Mouse (Mus musculus) retina, postnatal 7 days (tissue): ENCODE measurements around the gene Rpl18a.
"Not testable (repeated sequence)": the region's sequence is repeated elsewhere in the genome, so short reads cannot be mapped to it uniquely, and the experiment has no call there.

ENCODE experiments used
- DNase-seq: peaks from one replicate; pipeline ENCODE4 v3.0.0-alpha.2; 2012; ENCODE audit warnings: low read depth, low spot score

The Rpl18a gene

DNA sequence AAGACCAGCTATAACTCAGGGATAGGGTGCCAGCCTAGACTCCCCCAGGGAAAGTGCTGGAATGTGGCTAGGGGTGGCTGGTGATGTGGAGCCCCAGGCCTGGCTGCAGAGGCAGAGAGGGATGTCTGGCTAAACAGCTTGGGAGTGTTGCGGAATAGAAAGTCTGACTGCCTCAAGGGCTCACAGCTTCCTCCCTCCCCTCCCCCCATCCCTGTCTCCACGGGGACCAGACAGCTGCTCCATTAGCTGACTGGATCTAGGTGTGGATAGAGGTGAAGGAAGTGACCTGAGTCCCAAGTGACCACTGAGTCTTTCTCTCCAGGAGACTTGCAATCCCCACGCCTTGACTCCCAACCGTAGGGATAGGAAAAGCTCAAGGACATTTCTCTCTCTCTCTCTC, 5.9 kb upstream of the Rpl18a start:
- no peak for DNase-seq

DNA sequence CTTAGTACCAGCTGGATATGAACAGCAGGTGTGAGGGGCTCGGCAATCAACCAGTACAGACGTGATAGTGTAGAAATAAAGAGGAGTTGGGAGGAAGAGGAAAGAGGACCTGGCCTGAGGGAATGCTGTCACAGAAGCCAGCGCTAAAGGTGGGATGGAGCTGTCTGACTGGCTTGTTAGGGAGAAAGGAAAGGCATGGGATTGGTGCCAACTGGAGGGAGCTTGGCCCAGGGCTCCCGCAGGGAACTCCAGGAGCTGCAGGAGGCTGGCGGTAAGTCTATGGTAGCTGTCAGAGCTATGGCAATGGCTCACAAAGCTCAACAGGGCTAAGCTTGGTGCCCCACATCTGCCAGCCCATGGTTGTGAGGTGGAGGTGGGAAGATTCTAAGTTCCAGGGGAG, 5.0 kb upstream of the Rpl18a start:
- DNase-seq: no peak

DNA sequence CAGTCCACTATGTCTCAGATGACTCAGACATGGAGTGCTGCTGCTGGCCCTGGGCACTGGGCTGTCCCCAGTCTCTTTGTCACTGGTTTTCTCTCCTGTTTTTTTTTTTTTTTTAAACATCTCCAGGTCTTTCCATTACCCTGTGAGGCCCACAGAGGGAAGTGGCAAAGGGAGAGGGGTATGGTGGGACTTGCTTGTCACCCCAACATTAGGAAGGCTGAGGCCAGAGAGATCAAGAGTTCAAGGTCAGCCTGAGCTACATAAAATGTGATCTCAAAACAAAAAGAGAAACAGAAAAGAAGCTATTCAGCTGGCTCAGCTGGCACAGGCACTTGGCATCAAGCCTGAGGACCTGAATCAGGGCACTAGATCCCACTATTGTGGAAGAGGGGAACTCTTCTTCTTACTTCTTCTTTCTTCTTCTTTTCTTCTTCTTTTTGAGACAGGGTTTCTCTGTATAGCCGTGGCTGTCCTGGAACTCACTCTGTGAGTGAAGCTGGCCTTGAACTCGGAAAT, 3.7 kb upstream of the Rpl18a start:
- no peak for DNase-seq

DNA sequence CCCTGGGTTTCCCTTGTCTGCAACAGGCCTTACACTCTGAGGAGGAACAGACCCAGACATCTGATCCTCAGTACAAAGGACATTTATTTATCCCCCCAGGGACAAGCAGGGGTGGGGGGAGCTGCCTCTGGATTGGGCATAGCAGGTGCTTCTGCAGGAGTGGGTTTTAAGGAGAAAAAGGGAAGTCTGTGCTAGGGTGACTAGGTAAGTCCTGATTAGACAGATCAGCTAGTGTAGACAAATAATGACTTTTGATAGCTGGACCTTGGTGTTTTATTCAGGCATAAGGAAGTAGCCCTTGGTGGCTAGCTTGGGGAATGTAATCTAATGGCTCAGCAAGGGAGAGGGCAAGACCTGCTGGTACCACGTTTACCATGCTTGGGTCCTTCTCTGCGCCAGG, 2.0 kb upstream of the Rpl18a start:
- no peak for DNase-seq

DNA sequence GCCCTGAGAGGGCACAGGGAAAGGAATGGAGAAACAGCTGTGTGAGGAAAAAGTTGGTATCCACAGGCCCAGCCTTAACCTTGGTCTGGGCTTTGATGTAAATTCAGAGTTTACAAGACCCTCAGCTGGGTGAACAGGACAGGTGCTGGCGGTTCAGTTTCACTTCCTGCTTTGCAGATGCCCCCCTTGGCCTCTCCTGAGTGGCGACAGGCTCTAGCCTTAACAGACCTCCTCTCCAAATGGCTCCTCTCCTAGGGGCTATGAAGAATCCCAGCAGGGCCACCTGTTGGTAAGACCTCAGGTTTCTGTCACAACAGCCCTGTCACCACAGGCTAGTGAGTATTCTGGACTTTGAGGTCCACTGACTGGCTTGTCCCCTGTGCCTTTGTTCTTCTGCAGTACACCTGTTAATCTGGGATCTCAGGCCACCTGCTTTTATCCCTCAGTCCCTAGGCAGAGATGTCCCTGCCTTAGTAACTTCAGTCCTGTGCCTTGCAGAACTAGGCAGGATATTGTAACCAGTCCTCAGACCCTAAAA, 1.5 kb upstream of the Rpl18a start:
- DNase-seq: no peak

DNA sequence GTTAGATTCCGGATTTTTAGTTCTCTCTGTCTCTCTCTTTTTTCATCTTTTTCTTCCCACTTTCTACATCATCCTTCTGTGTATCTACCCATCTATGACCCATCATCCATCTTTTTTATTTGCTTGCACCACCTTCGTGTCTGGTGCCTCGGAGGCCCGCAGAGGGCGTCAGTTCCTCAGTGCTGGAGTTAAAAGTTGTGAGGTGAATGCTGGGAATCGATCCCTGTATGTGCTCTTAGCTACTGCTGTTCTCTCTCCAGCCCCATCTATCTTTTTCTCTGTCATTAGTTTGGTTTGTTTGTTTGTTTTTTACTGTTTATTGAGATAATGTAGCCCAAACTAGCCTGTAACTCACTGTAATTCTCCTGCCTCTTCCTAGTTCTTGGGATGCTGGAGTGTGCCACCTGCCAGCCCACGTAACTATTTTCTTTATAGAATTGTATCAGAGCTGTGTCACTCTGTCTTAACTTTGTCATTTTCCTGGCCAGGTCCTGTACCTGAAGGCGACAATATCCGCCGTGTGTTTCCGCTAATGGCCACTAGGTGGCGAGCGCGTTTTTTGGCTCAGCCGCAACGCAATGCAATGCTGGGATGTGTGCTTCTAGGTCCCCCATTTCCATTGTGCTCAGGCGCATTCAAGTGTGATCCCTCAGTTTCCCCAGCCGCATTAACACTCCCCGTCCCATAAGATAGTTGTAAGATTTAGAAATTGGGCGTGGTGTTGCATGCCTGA, 635 bp upstream of the Rpl18a start:
- peak; percentile 66 for DNase-seq

DNA sequence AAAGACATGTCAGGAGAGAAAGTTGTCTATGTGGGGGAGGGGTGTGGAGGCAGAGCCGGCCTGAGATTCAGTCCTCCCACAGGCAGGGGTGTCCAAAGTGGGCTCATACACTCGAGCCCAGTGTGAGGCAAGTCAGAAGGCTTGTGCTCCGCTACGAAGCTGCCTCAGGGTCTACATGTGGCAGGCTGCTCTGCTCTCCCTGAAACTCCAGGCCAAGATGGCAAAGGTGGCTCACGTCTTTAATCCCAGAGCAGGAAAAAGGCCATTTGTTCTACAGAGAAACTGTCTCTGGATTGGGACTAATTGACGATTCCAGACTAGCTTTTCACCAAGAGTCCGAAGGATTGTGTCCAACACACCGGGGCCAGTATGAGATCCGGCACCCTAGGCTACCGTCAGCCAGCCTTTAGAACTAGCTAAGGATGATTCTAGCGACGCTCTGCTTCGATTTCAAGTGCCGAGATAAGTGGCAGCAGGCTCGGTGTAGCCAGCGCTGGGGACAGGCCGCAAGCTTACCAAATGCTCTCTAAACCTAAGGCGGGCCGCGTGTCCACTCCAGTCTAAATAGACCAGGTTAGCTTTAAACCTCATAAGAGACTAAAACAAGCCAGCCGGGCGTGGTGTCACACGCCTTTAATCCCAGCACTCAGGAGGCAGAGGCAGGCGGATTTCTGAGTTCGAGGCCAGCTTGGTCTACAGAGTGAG, 744 bp downstream of the Rpl18a start:
- DNase-seq: no peak

DNA sequence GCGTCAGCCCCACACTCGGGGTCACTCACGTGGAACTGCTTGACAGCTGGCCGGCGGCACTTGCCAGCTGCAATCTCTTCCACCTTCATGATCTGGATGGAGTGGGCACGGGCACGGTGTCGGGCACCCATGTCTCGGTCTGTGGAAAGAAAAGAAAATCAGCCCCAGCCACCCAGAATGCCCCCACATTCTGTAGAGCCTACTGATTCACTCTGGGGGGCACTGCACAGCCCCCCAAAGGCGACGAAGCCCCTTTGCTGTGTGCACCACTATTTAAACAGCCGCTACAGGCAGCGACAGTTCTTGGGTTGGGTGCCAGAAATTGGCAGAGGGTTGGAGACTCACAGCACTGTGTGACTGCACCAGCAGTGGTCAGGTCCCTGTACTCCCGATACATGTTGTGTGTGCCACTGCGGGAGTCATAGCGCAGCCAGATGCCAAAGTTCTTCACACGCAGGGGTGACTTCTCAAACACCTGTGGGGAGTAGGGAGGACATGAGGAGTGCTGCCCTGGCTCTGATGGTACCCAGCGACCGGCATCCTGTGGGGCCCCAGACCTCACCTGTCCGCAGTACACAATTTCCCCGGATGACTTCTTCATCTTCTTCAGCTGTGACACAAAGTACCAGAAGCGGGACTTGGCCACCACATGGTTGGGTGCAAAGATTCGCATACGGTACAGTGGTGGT, 1.5 kb downstream of the Rpl18a start:
- not testable (repeated sequence) for DNase-seq

DNA sequence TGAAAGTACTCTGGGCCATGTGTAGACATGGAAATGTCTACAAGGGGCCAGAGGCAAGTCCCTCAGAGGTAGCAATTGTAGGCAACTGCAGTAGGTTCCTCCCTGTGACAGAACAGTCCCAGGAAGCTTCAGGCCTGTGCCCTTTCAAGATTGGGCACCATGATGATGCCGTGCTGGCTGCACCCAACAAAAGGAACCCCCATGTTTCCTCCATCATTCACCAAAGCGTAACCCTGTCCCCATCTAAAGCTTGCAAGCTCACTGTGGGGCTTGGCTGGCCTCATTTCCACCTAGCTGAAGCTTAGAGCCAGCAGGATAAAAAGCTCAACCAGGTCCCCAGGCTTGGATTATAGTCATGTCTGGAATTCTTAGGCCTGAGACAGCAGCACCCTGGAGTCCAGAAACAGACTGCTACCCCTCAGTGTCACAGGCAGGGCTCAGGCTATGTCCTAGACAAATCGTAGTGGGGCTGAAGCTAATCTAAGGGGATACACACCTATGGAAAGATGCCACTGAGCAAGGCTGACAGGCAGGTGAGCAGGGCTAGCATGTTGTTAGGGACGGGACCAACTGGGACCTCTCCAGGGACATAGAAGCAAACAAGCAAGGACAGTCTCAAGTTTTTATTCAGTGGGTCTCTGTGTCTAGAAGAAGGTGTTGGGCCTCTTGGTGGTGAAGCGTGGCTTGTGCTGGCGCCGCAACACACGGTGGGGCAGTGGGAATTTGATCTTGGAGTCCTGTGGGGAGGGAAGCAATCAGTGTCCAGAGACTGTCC, 2.3 kb downstream of the Rpl18a start:
- DNase-seq: no peak

DNA sequence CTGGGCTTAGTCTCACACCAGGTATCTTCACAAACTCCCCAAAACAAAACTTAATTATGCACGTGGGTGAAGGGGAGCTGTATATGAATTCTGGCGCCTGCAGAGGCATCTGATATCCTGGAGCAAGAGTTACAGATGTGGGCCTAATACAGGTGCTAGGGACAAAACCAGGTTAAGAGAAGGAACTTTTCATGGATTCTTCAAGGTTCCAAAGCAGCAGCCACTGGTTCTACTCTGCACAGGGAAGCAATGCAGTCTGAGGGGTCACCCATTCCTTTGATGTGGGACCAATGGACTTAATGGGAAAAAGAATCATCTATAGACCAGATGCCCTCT, 2.9 kb downstream of the Rpl18a start:
- no peak for DNase-seq

DNA sequence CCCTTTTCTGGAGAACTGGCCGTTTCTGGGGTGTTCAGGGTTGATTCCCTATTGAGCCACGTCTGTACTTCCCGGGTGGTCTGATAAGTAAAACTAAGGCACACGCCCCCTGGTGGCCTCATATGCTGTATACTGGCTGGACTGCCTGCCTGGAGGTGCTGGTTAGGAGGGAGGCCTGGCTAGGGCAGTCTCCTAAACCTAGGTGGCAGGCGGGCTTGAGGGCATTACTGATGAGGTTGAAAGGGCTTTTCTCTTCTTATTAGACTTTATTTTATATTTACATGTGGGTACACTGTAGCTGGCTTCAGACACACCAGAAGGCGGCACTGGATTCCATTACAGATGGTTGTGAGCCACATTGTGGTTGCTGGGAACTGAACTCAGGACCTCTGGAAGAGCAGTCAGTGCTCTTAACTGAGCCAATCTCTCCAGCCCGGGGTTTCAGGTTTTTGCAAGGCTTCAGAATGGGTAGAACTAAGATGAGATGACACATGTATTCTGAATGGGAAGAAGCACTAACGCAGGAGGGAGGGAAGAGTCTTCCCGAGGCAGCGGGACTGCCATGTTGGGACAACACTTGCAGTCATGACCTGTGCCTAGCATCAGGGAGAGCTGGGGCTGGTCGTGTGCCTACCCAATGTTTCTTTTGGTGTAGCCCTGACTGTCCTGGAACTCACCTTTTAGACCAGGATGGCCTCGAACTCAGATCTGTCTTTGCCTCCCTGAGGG, 3.4 kb downstream of the Rpl18a start:
- DNase-seq: peak; percentile 53

DNA sequence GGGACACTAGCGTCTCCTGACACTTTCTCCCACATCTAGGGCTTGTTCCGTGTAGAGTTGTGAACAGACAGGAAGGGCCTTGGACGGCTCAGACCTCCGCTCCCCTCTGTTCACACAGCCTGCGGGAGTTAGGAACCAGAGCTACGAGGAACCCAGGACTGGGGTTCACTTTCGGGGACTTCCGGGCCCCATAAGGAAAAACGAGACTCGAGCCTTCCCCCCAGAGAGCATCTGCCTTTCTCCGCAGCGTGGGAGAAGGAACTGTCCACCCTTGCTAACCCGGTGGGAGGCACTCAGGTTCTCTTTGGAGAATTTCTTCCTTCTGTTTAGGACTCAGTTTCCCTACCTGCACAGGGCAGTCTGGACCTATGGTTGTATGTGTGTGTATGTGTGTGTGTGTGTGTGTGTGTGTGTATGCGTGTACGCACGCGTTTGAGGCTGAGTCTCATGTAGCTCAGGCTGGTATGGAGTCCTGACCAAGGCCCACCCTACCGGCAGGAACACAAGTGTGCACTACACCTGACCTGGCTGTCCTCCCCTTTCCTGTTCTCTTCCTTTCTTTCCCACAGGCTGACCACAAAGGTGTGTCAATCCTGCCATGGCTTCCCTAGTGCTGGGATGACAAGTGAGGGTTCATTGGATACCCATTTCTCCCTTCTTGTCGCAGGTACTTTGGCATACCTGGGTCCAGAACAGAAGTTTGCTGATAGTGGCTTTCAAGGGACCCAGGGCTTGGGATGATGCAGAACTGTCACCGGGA, 4.1 kb downstream of the Rpl18a start:
- no peak for DNase-seq

DNA sequence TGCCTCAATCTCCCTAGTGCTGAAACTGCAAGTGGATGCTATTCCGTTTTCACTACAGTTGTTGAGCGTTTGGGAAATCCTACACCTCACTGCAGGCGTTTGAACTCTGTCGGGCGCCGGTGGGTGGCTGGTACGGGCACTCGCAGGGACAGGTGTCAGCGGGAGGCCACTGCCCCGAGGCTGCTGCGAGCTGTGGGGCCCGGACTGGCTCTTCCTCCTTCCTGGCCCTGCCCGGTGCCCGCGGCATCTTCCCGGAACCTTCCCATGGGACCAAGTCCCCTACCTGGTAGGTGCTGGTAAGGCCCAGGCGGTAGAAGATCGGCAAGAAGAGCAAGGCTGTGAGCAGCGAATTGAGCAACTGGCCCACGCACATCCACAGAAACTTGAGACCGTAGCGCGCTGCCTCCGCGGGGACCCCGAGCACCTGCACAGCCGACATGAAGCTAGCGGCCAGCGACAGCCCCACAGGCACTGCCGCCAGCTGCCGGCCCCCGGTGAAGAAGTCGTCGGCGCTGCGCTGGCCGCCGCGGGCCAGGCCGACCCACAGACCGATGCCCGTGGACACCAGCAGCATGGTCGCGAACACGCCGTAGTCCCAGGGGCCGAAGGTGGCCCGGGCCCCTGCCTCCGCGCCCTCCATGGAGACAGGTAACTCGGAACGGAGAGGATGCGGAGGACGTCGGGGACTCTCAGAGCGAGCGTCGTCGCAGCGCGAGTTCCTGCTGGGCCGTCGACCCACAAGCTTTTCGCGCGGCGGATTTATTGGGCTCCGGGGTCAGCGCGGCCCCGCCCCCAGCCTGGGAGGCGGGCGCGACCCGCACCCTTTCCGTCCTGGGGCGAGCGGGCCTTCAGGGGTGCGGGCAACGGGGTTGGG, 5.0 kb downstream of the Rpl18a start, which contains the start of gene Slc5a5:
Slc5a5 (minus strand) TSS at position 736 of the 874 bp plus-strand sequence.
- DNase-seq: no peak

DNA sequence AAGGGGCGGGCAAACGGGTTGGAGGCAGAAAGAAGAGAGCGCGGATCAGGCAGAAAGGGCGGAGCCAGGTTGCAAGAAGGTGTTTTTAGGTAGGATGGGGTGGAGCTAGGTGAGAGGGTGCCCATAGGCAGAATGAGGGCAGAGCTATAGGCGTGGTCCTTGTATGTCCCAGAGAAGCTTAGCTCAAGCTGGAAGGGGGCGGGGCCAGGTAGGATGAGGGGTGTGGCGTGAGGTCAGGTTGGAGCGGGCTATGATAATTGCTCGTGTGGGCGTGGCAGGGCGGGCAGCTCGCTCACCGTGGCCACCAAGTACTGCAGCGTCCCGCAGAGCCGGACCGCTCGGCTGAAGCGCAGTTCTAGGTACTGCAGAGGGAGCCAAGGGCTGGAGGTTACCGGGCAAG, 5.9 kb downstream of the Rpl18a start:
- no peak for DNase-seq

DNA sequence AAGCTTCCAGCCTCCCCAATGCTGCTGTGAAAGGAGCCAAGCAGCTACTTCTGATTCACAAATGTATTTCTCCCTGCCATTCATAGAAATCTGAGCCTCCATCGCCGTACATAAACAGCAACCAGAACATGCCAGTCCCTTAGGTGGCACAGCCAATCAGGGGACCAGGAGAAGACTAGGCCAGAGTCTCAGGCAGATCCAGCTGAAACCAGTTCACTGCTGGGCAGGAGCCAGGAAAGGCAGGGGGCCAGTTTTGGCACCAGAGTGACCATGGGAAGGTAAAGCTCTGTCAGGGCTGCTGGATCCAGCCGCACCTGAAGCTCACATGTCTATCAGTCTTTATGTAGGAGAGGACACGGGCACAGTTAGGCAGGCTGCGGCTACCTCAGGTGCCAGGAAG, 6.6 kb downstream of the Rpl18a start:
- no peak for DNase-seq

DNA sequence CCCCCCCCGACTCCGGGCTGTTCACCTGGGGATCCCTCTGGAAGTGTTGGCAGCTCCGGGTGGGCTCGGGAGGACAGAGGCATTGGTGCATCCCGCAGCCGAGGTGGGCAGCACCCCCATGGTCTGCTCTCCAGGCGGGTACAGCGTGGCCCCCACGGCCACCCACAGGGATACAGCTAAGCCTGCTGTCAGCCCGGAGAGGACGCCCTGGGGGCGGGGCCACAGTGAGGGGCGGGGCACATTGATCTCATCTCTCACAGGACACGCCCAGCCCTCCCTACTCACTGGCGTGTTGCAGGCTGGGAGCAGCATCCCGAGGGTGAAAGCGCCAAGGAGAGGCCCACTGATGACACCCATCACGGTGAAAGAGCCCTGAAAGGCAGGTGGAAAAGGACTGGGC, 9.5 kb downstream of the Rpl18a start:
- DNase-seq: no peak

DNA sequence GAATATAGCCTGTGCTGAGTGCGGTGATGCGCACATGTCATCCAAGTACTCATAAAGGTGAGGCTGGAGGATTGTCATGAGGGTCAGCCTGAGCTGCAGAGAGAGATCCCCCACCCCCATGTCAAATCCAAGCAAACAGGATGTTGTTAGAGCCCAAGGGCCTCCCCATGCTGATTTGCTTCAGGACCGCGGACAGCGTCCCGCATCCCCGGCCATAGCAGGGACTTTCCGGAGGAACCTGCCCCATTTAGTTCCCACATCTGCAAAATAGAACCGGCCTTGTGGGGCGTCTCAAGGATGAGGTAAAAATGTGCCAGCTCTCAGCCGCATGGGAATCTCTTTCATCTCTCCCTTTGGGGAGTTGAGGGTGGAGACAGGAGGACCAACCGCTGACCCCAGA, 11.6 kb downstream of the Rpl18a start:
- no peak for DNase-seq

DNA sequence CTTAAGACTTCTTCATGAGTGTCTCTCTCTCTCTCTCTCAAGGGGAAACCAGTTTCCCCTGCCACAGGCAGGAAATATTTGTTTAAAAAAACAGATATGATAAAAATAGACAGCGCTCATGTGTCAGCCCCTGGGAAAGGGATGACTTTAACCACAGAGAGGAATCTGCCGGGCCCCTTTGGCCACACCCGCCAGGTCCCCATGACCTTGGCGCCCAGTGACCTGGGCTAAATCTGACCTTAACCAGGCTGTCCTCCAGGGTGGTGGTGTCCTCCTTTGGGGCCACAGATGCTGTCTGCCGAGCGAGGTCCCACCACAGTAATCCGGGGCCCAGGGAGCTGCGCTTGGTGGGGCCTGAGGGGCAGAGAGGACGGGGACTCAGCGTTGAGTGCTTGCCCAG, 12.5 kb downstream of the Rpl18a start:
- DNase-seq: no peak

DNA sequence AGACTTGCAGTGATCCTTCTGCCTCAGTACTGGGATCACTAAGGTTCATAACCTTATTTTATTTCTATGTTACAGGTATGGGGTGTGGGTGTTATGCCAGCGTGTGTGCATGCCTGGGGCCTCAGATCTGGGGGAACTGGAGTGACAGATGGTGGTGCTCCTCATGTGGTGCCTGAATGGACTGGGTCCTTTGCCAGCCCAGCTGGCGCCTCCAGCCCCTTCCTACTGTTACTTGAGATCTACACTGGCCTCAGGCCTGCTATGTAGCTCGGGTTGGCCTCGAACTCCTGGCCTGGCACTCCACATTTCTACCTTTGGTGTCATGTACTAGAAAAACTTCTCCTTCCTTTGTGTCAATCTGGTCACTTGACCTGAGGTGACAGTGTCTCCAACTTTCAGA, 13.0 kb downstream of the Rpl18a start:
- no peak for DNase-seq
